Mouse (Mus musculus): Measurements from ENCODE around the gene Dnaja3.

GRCm38 (mm10) chr16:4614639-4615038, 25.1 kb upstream of the Dnaja3 start:
- TF ChIP-seq CTCF (IDR thresholded peaks at IDR 0.05; ENCODE audit: control insufficient read depth, insufficient read depth, insufficient read length) (no peak), USF1 (IDR thresholded peaks at IDR 0.05; ENCODE audit: low read depth) (no peak), MAX (IDR thresholded peaks at IDR 0.05) (no peak)

Measured in C2C12 (cell line).